Mouse (Mus musculus): ENCODE measurements around the gene Itgax. TPM values are rescaled to one million over a fixed set of nuclear protein-coding genes. Genes with fewer than 3 reads are reported as not detected.
"Not testable (repeated sequence)": the region's sequence is repeated elsewhere in the genome, so short reads cannot be mapped to it uniquely, and the experiment has no call there.

Gene Itgax
- total RNA-seq, 2 experiments from 2014 or later: 0.30 to 0.51 TPM

GRCm38 (mm10) chr7:128158688-128159354, 29.5 kb downstream of the Itgax start:
- not testable (repeated sequence) for DNase-seq

GRCm38 (mm10) chr7:128164001-128164400, 34.7 kb downstream of the Itgax start:
- DNase-seq: no peak

GRCm38 (mm10) chr7:128166391-128166790, 37.0 kb downstream of the Itgax start:
- DNase-seq: no peak

GRCm38 (mm10) chr7:128169996-128170395, 40.6 kb downstream of the Itgax start:
- DNase-seq: no peak

- no peak for DNase-seq
Measured at GRCm38 (mm10) chr7:128178385-128178784, 49.0 kb downstream of the Itgax start.

GRCm38 (mm10) chr7:128180126-128180525, 50.8 kb downstream of the Itgax start:
- DNase-seq: no peak

- no peak for DNase-seq
Measured at GRCm38 (mm10) chr7:128180546-128180945, 51.2 kb downstream of the Itgax start.

- no peak for DNase-seq
Measured at GRCm38 (mm10) chr7:128181691-128182090, 52.3 kb downstream of the Itgax start.

Other genes starting within 250 kb of the Itgax start
- gene Prss53, start 238.6 kb upstream of the Itgax start, total RNA-seq (2021): 1 to 10 TPM in 1 of 2 experiments, under 1 TPM in 1; 0.52 to 1.3 TPM
- under 1 TPM in 1 of 2 experiments, not detected in 1; 0.27 TPM for gene Gm21974, start 234.1 kb upstream of the Itgax start, total RNA-seq (2021)
- gene Vkorc1, start 233.9 kb upstream of the Itgax start, total RNA-seq (2021): 10 to 100 TPM; 19.3 to 20.8 TPM
- gene Bckdk, start 225.5 kb upstream of the Itgax start, total RNA-seq (2021): 100 to 1,000 TPM; 119 to 128 TPM
- 10 to 100 TPM; 14.1 to 14.6 TPM for gene Kat8, start 217.0 kb upstream of the Itgax start, total RNA-seq (2021)
- gene Prss8, start 199.4 kb upstream of the Itgax start, total RNA-seq (2021): under 1 TPM in 1 of 2 experiments, not detected in 1; 0.26 TPM
- 1 to 10 TPM; 8.5 to 9.3 TPM for gene Prss36, start 182.8 kb upstream of the Itgax start, total RNA-seq (2021)
- gene Fus, start 162.1 kb upstream of the Itgax start, total RNA-seq (2021): 100 to 1,000 TPM; 108 to 156 TPM
- gene Pycard, start 135.7 kb upstream of the Itgax start, total RNA-seq (2021): 10 to 100 TPM in 1 of 2 experiments, 1 to 10 TPM in 1; 9.0 to 10.5 TPM
- 100 to 1,000 TPM; 279 to 317 TPM for gene Trim72, start 125.6 kb upstream of the Itgax start, total RNA-seq (2021)
- 1 to 10 TPM; 5.4 to 6.0 TPM for gene Itgam, start 66.9 kb upstream of the Itgax start, total RNA-seq (2021)
- gene Gm49368, start 66.9 kb upstream of the Itgax start, total RNA-seq (2021): not detected
- gene Itgad, start 24.8 kb downstream of the Itgax start, total RNA-seq (2021): not detected
- 1,000 to 10,000 TPM; 2,762 to 2,913 TPM for gene Cox6a2, start 76.8 kb downstream of the Itgax start, total RNA-seq (2021)
- gene Armc5, start 107.8 kb downstream of the Itgax start, total RNA-seq (2021): 1 to 10 TPM; 7.4 to 8.6 TPM
- gene 9130023H24Rik, start 108.5 kb downstream of the Itgax start, total RNA-seq (2021): 1 to 10 TPM; 2.6 to 2.8 TPM
- gene Tgfb1i1, start 117.3 kb downstream of the Itgax start, total RNA-seq (2021): 10 to 100 TPM; 13.2 to 13.8 TPM
- not detected for gene Slc5a2, start 136.1 kb downstream of the Itgax start, total RNA-seq (2021)
- 1 to 10 TPM; 5.4 to 5.6 TPM for gene BC017158, start 168.6 kb downstream of the Itgax start, total RNA-seq (2021)

All from heart, adult 18-20 months (tissue).